Mouse (Mus musculus): ENCODE results near the gene Lrrc8b. TPM values are rescaled to one million over a fixed set of nuclear protein-coding genes. Genes with fewer than 3 reads are reported as not detected.

Gene Lrrc8b
- polyA plus RNA-seq, 1 experiment from 2014 or later, result 7.5 TPM

GRCm38 (mm10) chr5:105494246-105494917 is 78.8 kb downstream of the Lrrc8b start:
- Histone ChIP-seq H3K9me3 (ENCODE audit: low read length) (no peaks in the 10 kb centered on the region), H3K4me1 (ENCODE audit: insufficient read depth, low read depth, low read length) (peaks cover 5% of the 10 kb centered on the region; the same call in 1 of the 2 replicates), H3K4me2 (replicated peaks; ENCODE audit: low read depth, low read length) (no peak overlapping the region; the same call in 1 of the 2 replicates), H3K27me3 (replicated peaks; ENCODE audit: insufficient read depth, low read length) (no peaks in the 10 kb centered on the region), H3K36me3 (ENCODE audit: insufficient read depth, low read length) (no peaks in the 10 kb centered on the region), H3K9ac (replicated peaks; ENCODE audit: low read depth) (no peak overlapping the region), H3K4me3 (ENCODE audit: low read depth, low read length) (no peak overlapping the region), H3K27ac (ENCODE audit: low read length) (no peak overlapping the region)
- TF ChIP-seq EP300 (IDR thresholded peaks at IDR 0.05), result no peak
- TF ChIP-seq CTCF (IDR thresholded peaks at IDR 0.05), result no peak
- DNase-seq (ENCODE audit: low spot score) (no peak), ATAC-seq (no peak)
- 48% methylated on average over 10 of the region's 10 CpGs for WGBS

- no peak overlapping the region for H3K27ac ChIP-seq (ENCODE audit: low read length)
- H3K4me1 ChIP-seq (ENCODE audit: insufficient read depth, low read depth, low read length), result peaks cover 5% of the 10 kb centered on the region; the same call in 1 of the 2 replicates
- H3K4me2 ChIP-seq (replicated peaks; ENCODE audit: low read depth, low read length), result peak overlapping the region; percentile 52
- 7% methylated on average over 22 of the region's 24 CpGs for WGBS
- H3K36me3 ChIP-seq (ENCODE audit: insufficient read depth, low read length), result no peaks in the 10 kb centered on the region
- DNase-seq (ENCODE audit: low spot score) (peak; percentile 91), ATAC-seq (peak; percentile 87)
- H3K4me3 ChIP-seq (ENCODE audit: low read depth, low read length), result peak overlapping the region; percentile 19; the same call in 1 of the 2 replicates
- TF ChIP-seq EP300 (IDR thresholded peaks at IDR 0.05) (no peak), CTCF (IDR thresholded peaks at IDR 0.05) (peak; percentile 71)
- no peaks in the 10 kb centered on the region for H3K27me3 ChIP-seq (replicated peaks; ENCODE audit: insufficient read depth, low read length)
- no peaks in the 10 kb centered on the region for H3K9me3 ChIP-seq (ENCODE audit: low read length)
- H3K9ac ChIP-seq (replicated peaks; ENCODE audit: low read depth), result no peak overlapping the region
Measured at GRCm38 (mm10) chr5:105494918-105495901, 79.6 kb downstream of the Lrrc8b start.

GRCm38 (mm10) chr5:105496133-105496532 is 80.6 kb downstream of the Lrrc8b start:
- DNase-seq (ENCODE audit: low spot score) (peak; percentile 75), ATAC-seq (peak; percentile 40)
- Histone ChIP-seq H3K4me2 (replicated peaks; ENCODE audit: low read depth, low read length) (no peak overlapping the region), H3K27me3 (replicated peaks; ENCODE audit: insufficient read depth, low read length) (no peaks in the 10 kb centered on the region), H3K9ac (replicated peaks; ENCODE audit: low read depth) (no peak overlapping the region), H3K9me3 (ENCODE audit: low read length) (no peaks in the 10 kb centered on the region), H3K4me1 (ENCODE audit: insufficient read depth, low read depth, low read length) (peaks cover 5% of the 10 kb centered on the region; the same call in 1 of the 2 replicates), H3K4me3 (ENCODE audit: low read depth, low read length) (no peak overlapping the region), H3K36me3 (ENCODE audit: insufficient read depth, low read length) (no peaks in the 10 kb centered on the region), H3K27ac (ENCODE audit: low read length) (no peak overlapping the region)
- TF ChIP-seq EP300 (IDR thresholded peaks at IDR 0.05) (no peak), CTCF (IDR thresholded peaks at IDR 0.05) (no peak)
- WGBS, result 65% methylated on average over 4 of the region's 4 CpGs

GRCm38 (mm10) chr5:105496586-105496985 is 81.0 kb downstream of the Lrrc8b start:
- no peak for TF ChIP-seq EP300 (IDR thresholded peaks at IDR 0.05)
- TF ChIP-seq CTCF (IDR thresholded peaks at IDR 0.05), result no peak
- peaks cover 5% of the 10 kb centered on the region; the same call in 1 of the 2 replicates for H3K4me1 ChIP-seq (ENCODE audit: insufficient read depth, low read depth, low read length)

GRCm38 (mm10) chr5:105498429-105499000 is 82.9 kb downstream of the Lrrc8b start:
- TF ChIP-seq CTCF (IDR thresholded peaks at IDR 0.05) (no peak), EP300 (IDR thresholded peaks at IDR 0.05) (no peak)
- Histone ChIP-seq H3K4me1 (ENCODE audit: insufficient read depth, low read depth, low read length) (peaks cover 5% of the 10 kb centered on the region; the same call in 1 of the 2 replicates), H3K4me2 (replicated peaks; ENCODE audit: low read depth, low read length) (no peak overlapping the region), H3K9me3 (ENCODE audit: low read length) (no peaks in the 10 kb centered on the region), H3K27me3 (replicated peaks; ENCODE audit: insufficient read depth, low read length) (no peaks in the 10 kb centered on the region), H3K9ac (replicated peaks; ENCODE audit: low read depth) (no peak overlapping the region), H3K4me3 (ENCODE audit: low read depth, low read length) (no peak overlapping the region), H3K27ac (ENCODE audit: low read length) (no peak overlapping the region), H3K36me3 (ENCODE audit: insufficient read depth, low read length) (no peaks in the 10 kb centered on the region)
- 66% methylated on average over 4 of the region's 4 CpGs for WGBS
- no peak for DNase-seq (ENCODE audit: low spot score)
- no peak for ATAC-seq

More at GRCm38 (mm10) chr5:105496586-105496985, 81.0 kb downstream of the Lrrc8b start:
- Histone ChIP-seq H3K36me3 (ENCODE audit: insufficient read depth, low read length) (no peaks in the 10 kb centered on the region), H3K4me2 (replicated peaks; ENCODE audit: low read depth, low read length) (no peak overlapping the region), H3K27ac (ENCODE audit: low read length) (no peak overlapping the region), H3K9ac (replicated peaks; ENCODE audit: low read depth) (no peak overlapping the region), H3K27me3 (replicated peaks; ENCODE audit: insufficient read depth, low read length) (no peaks in the 10 kb centered on the region), H3K9me3 (ENCODE audit: low read length) (no peaks in the 10 kb centered on the region), H3K4me3 (ENCODE audit: low read depth, low read length) (no peak overlapping the region)
- WGBS, result 77% methylated on average over 7 of the region's 7 CpGs
- DNase-seq (ENCODE audit: low spot score) (no peak), ATAC-seq (no peak)

GRCm38 (mm10) chr5:105499396-105499795 is 83.8 kb downstream of the Lrrc8b start:
- no peak overlapping the region for H3K27ac ChIP-seq (ENCODE audit: low read length)
- peaks cover 5% of the 10 kb centered on the region; the same call in 1 of the 2 replicates for H3K4me1 ChIP-seq (ENCODE audit: insufficient read depth, low read depth, low read length)
- WGBS, result 54% methylated on average over 1 of the region's 1 CpGs
- H3K9ac ChIP-seq (replicated peaks; ENCODE audit: low read depth), result no peak overlapping the region
- H3K9me3 ChIP-seq (ENCODE audit: low read length), result no peaks in the 10 kb centered on the region
- no peaks in the 10 kb centered on the region for H3K27me3 ChIP-seq (replicated peaks; ENCODE audit: insufficient read depth, low read length)
- DNase-seq (ENCODE audit: low spot score), result peak; percentile 51
- H3K36me3 ChIP-seq (ENCODE audit: insufficient read depth, low read length), result no peaks in the 10 kb centered on the region
- H3K4me3 ChIP-seq (ENCODE audit: low read depth, low read length), result no peak overlapping the region
- TF ChIP-seq CTCF (IDR thresholded peaks at IDR 0.05), result no peak
- peak; percentile 50; the same call in 1 of the 2 replicates for TF ChIP-seq EP300 (IDR thresholded peaks at IDR 0.05)
- no peak overlapping the region for H3K4me2 ChIP-seq (replicated peaks; ENCODE audit: low read depth, low read length)
- peak; percentile 50 for ATAC-seq
